Mouse (Mus musculus) forebrain, embryonic 15.5 days (tissue): ENCODE results near the gene Mgat5b. TPM values are rescaled to one million over a fixed set of nuclear protein-coding genes. Genes with fewer than 3 reads are reported as not detected.

Experiments used
- ATAC-seq: fragments of 200-750 bp; cut with Nextera tagmentation; replicated peaks from 2 replicates; pipeline ENCODE4 v1.8.0; 2017; ENCODE audit warnings: mild to moderate bottlenecking, moderate TSS enrichment, moderate library complexity
- H3K27ac ChIP-seq: fragments of 300-500 bp; sonication (generic); replicated peaks from 2 replicates; pipeline ENCODE4 v1.5.1; 2015; ENCODE audit warnings: mild to moderate bottlenecking, inconsistent platforms
- H3K27me3 ChIP-seq: fragments of 300-500 bp; sonication (generic); 2 replicates; pipeline ENCODE4 v1.6.1; 2015; ENCODE audit warnings: inconsistent platforms
- H3K36me3 ChIP-seq: fragments of 300-500 bp; sonication (generic); 2 replicates; pipeline ENCODE4 v1.6.1; 2015; ENCODE audit warnings: mild to moderate bottlenecking, inconsistent platforms
- H3K4me1 ChIP-seq: fragments of 300-500 bp; sonication (generic); 2 replicates; pipeline ENCODE4 v1.6.1; 2015; ENCODE audit warnings: inconsistent platforms
- H3K4me2 ChIP-seq: fragments of 300-500 bp; sonication (generic); replicated peaks from 2 replicates; pipeline ENCODE4 v1.6.1; 2015; ENCODE audit warnings: mild to moderate bottlenecking, inconsistent platforms
- H3K4me3 ChIP-seq: fragments of 300-500 bp; sonication (generic); 2 replicates; pipeline ENCODE4 v1.5.1; 2015; ENCODE audit warnings: mild to moderate bottlenecking, inconsistent platforms
- H3K9ac ChIP-seq: fragments of 300-500 bp; sonication (generic); replicated peaks from 2 replicates; pipeline ENCODE4 v1.6.1; 2015; ENCODE audit warnings: mild to moderate bottlenecking, inconsistent platforms
- H3K9me3 ChIP-seq: fragments of 300-500 bp; sonication (generic); 2 replicates; pipeline ENCODE4 v1.6.1; 2016; ENCODE audit warnings: inconsistent platforms
- WGBS: fragments of 180-500 bp; shearing (Covaris S2); methylation state at CpG from one replicate; pipeline ENCODE4 v1.1.7; 2015; ENCODE audit warnings: mixed read lengths; 5-methylcytosine and 5-hydroxymethylcytosine counted together
- polyA plus RNA-seq: library from polyadenylated mRNA; unstranded; fragments of >200 nt; fragmentation: Nextera tagmentation; extraction: Ambion mirVana; gene quantifications from 2 replicates; pipeline ENCODE4 v1.2.1, GENCODE M21; 2015

Mgat5b gene
- polyA plus RNA-seq, 1 experiment from 2014 or later = 32.0 TPM

DNA sequence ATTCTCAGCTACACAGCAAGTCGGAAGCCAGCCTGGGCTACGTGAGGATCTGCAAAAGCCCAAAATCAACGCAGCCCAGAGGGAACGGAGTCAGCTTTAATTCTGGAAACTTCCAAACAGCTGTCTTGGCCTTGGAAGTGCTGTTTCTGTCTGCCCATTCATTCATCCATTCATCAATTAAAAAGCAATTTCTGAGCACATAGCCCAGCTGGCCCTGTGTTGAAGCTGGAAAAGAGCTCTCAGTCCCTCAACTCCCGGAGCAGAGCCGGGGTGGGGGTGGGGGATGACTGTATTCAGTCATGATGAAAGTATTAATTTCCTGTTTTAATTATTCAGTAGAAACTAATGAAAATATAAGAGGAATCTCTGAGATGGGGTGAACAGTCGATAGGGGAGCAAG is 71.6 kb downstream of the Mgat5b start:
- H3K4me1 ChIP-seq = peaks cover 22% of the 10 kb centered on the region
- 48% methylated on average over 7 of the region's 7 CpGs for WGBS

GRCm38 (mm10) chr11:116991410-116991809 is 72.7 kb downstream of the Mgat5b start:
- no peaks in the 10 kb centered on the region for H3K9me3 ChIP-seq
- no peak overlapping the region for H3K4me3 ChIP-seq
- H3K27me3 ChIP-seq = no peaks in the 10 kb centered on the region
- H3K4me2 ChIP-seq = no peak overlapping the region
- peaks cover 2% of the 10 kb centered on the region for H3K36me3 ChIP-seq
- H3K27ac ChIP-seq = 0 out of 2 replicates have a peak overlapping the region, but pooled peaks have one; percentile 7
- 62% methylated on average over 8 of the region's 8 CpGs for WGBS
- peaks cover 22% of the 10 kb centered on the region for H3K4me1 ChIP-seq
- no peak overlapping the region for H3K9ac ChIP-seq
- no peak for ATAC-seq

More for the DNA sequence above, 71.6 kb downstream of the Mgat5b start:
- no peak for ATAC-seq
- H3K9me3 ChIP-seq = no peaks in the 10 kb centered on the region
- H3K9ac ChIP-seq = no peak overlapping the region
- H3K4me2 ChIP-seq = no peak overlapping the region
- H3K36me3 ChIP-seq = peaks cover 14% of the 10 kb centered on the region
- no peaks in the 10 kb centered on the region for H3K27me3 ChIP-seq
- peak overlapping the region; percentile 24 for H3K27ac ChIP-seq
- no peak overlapping the region for H3K4me3 ChIP-seq

- Histone ChIP-seq H3K4me3 (no peak overlapping the region), H3K4me2 (no peak overlapping the region), H3K4me1 (peaks cover 22% of the 10 kb centered on the region), H3K9ac (no peak overlapping the region), H3K36me3 (no peaks in the 10 kb centered on the region), H3K27me3 (no peaks in the 10 kb centered on the region), H3K27ac (no peak overlapping the region), H3K9me3 (no peaks in the 10 kb centered on the region)
- 80% methylated on average over 6 of the region's 6 CpGs for WGBS
- no peak for ATAC-seq
These were observed 73.3 kb downstream of the Mgat5b start for GRCm38 (mm10) chr11:116991964-116992363.

DNA sequence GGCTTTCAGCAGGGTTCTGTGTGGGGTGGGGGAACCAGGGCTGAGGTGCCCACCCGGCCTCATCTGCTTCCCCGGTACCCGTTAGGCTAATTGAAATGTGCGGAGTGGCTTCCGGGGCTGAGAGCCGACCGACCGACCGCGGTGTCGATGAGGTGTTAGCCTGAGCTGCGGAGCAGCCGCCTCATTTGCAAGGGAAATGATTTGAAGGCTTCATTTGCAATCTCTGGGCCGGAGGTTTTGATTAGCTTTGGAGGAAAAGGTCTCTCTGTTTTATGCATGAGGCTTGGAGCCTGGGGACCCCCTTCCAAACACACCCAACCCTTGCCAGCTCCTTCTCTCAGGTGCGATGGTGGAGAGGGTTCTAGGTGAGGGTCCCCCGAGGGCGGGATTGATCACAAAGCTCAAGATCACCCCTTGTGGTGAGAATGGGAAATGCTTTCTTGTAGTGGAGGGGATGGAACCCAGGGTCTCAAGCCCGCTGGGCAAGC is 75.5 kb downstream of the Mgat5b start:
- no peaks in the 10 kb centered on the region for H3K27me3 ChIP-seq
- H3K4me1 ChIP-seq = peaks cover 14% of the 10 kb centered on the region
- H3K9me3 ChIP-seq = no peaks in the 10 kb centered on the region
- H3K4me3 ChIP-seq = peak overlapping the region; percentile 29
- H3K9ac ChIP-seq = no peak overlapping the region
- WGBS = under 1% methylated on average over 18 of the region's 18 CpGs
- H3K4me2 ChIP-seq = peak overlapping the region; percentile 40
- H3K27ac ChIP-seq = no peak overlapping the region
- H3K36me3 ChIP-seq = no peaks in the 10 kb centered on the region
- ATAC-seq = peak; percentile 57

- H3K27ac ChIP-seq = no peak overlapping the region
- H3K27me3 ChIP-seq = no peaks in the 10 kb centered on the region
- peaks cover 6% of the 10 kb centered on the region; the same call in 1 of the 2 replicates for H3K4me1 ChIP-seq
- no peaks in the 10 kb centered on the region for H3K36me3 ChIP-seq
- no peaks in the 10 kb centered on the region for H3K9me3 ChIP-seq
- no peak for ATAC-seq
- no peak overlapping the region for H3K4me3 ChIP-seq
- H3K9ac ChIP-seq = no peak overlapping the region
- no peak overlapping the region for H3K4me2 ChIP-seq
- 19% methylated on average over 3 of the region's 3 CpGs for WGBS
These were observed 78.3 kb downstream of the Mgat5b start for GRCm38 (mm10) chr11:116996976-116997375.

DNA sequence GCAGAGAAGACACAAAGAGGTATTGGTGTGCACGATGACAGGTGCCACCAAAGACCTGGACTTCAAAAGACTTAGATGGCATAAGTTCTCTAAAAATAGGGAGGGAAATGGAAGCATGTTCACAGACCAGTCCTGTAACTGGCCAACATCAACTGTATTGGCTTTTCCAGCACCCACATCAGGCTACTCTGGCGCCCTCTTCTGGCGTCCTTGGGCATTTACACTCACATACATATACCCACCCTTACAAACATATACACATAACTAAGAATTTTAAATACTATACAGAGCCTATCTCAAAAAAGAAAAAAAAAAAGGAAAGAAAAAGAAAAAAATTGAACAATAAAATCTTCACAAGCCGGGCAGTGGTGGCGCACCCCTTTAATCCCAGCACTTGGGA is 80.3 kb downstream of the Mgat5b start:
- ATAC-seq = no peak
- Histone ChIP-seq H3K4me1 (peaks cover 10% of the 10 kb centered on the region), H3K9me3 (no peaks in the 10 kb centered on the region), H3K27me3 (peaks cover 3% of the 10 kb centered on the region; the same call in 1 of the 2 replicates), H3K36me3 (no peaks in the 10 kb centered on the region), H3K27ac (no peak overlapping the region), H3K4me3 (no peak overlapping the region), H3K4me2 (no peak overlapping the region), H3K9ac (no peak overlapping the region)
- 97% methylated on average over 5 of the region's 5 CpGs for WGBS

DNA sequence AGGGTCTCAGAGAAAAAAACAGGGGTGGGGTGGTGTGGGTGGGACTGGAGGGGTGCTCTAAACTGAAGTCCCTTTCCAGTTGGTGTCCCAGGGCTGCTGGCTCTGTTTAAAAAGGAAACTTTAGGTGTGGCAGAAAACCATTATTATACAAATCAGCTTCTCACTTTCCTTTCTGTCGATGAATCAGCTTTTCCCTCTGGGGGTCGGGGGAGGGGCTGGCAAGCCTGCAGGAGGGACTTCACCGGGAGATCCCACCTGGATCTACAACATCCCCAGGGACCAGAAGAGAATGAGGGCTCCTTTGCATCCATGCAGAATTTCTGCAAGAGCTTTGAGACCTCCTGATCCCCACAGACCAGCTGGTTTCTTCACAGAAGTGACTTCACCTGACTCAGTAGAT is 81.6 kb downstream of the Mgat5b start:
- H3K9me3 ChIP-seq = no peaks in the 10 kb centered on the region
- H3K36me3 ChIP-seq = no peaks in the 10 kb centered on the region
- H3K4me2 ChIP-seq = no peak overlapping the region
- 1% methylated on average over 3 of the region's 3 CpGs for WGBS
- H3K27me3 ChIP-seq = peaks cover 6% of the 10 kb centered on the region; the same call in 1 of the 2 replicates
- no peak overlapping the region for H3K9ac ChIP-seq
- H3K27ac ChIP-seq = no peak overlapping the region
- no peak for ATAC-seq
- H3K4me1 ChIP-seq = peaks cover 15% of the 10 kb centered on the region
- H3K4me3 ChIP-seq = no peak overlapping the region

GRCm38 (mm10) chr11:117001789-117002188 is 83.1 kb downstream of the Mgat5b start:
- Histone ChIP-seq H3K27me3 (peaks cover 6% of the 10 kb centered on the region; the same call in 1 of the 2 replicates), H3K4me1 (peaks cover 15% of the 10 kb centered on the region), H3K4me2 (no peak overlapping the region), H3K9me3 (no peaks in the 10 kb centered on the region), H3K36me3 (no peaks in the 10 kb centered on the region), H3K9ac (no peak overlapping the region), H3K4me3 (no peak overlapping the region), H3K27ac (no peak overlapping the region)
- ATAC-seq = no peak
- WGBS = 37% methylated on average over 4 of the region's 4 CpGs

DNA sequence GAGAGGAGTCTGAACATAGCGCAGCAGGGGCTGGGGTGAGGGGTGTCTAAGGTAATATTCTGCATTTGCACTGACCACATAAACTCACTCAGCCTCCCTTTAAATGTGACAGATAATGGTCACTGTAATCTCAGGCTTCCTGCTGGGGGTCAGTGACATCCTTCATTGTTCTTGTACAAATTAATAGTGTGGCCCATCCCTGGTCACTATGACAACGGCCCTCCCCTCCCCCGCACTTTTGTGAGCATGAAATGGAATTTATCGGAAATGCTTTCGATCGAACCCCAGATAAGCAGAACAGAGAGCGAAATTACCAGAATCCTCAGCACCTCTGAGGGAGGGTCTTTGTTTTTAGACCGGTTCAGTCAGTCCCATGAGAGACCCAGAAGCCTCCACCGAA is 84.8 kb downstream of the Mgat5b start:
- Histone ChIP-seq H3K27ac (no peak overlapping the region), H3K4me2 (no peak overlapping the region), H3K9ac (no peak overlapping the region), H3K4me1 (peaks cover 17% of the 10 kb centered on the region), H3K4me3 (no peak overlapping the region), H3K36me3 (no peaks in the 10 kb centered on the region), H3K27me3 (peaks cover 6% of the 10 kb centered on the region; the same call in 1 of the 2 replicates), H3K9me3 (no peaks in the 10 kb centered on the region)
- WGBS = 26% methylated on average over 9 of the region's 9 CpGs
- no peak for ATAC-seq

- WGBS = 8% methylated on average over 9 of the region's 9 CpGs
- H3K4me1 ChIP-seq = peaks cover 17% of the 10 kb centered on the region
- no peaks in the 10 kb centered on the region for H3K9me3 ChIP-seq
- no peak overlapping the region for H3K9ac ChIP-seq
- no peaks in the 10 kb centered on the region for H3K36me3 ChIP-seq
- peaks cover 6% of the 10 kb centered on the region; the same call in 1 of the 2 replicates for H3K27me3 ChIP-seq
- H3K4me3 ChIP-seq = no peak overlapping the region
- no peak overlapping the region for H3K27ac ChIP-seq
- no peak for ATAC-seq
- H3K4me2 ChIP-seq = no peak overlapping the region
These were observed 85.6 kb downstream of the Mgat5b start for GRCm38 (mm10) chr11:117004277-117004676.

- Histone ChIP-seq H3K27me3 (no peaks in the 10 kb centered on the region), H3K9ac (no peak overlapping the region), H3K36me3 (no peaks in the 10 kb centered on the region), H3K27ac (no peak overlapping the region), H3K9me3 (no peaks in the 10 kb centered on the region), H3K4me1 (peaks cover 12% of the 10 kb centered on the region), H3K4me3 (no peak overlapping the region), H3K4me2 (no peak overlapping the region)
- 34% methylated on average over 4 of the region's 4 CpGs for whole genome bisulfite sequencing
- ATAC-seq = no peak
These were observed 98.8 kb downstream of the Mgat5b start for GRCm38 (mm10) chr11:117017462-117017861.

GRCm38 (mm10) chr11:117018410-117018809 is 99.7 kb downstream of the Mgat5b start:
- H3K36me3 ChIP-seq = no peaks in the 10 kb centered on the region
- H3K27me3 ChIP-seq = no peaks in the 10 kb centered on the region
- peaks cover 12% of the 10 kb centered on the region for H3K4me1 ChIP-seq
- H3K27ac ChIP-seq = 0 out of 2 replicates have a peak overlapping the region, but pooled peaks have one; percentile 39
- no peaks in the 10 kb centered on the region for H3K9me3 ChIP-seq
- WGBS = 2% methylated on average over 8 of the region's 8 CpGs
- ATAC-seq = peak; percentile 90
- no peak overlapping the region for H3K4me3 ChIP-seq
- peak overlapping the region; percentile 18; the same call in 1 of the 2 replicates for H3K4me2 ChIP-seq
- no peak overlapping the region for H3K9ac ChIP-seq

- 94% methylated on average over 2 of the region's 2 CpGs for WGBS
- no peak overlapping the region for H3K4me3 ChIP-seq
- peaks cover 12% of the 10 kb centered on the region for H3K4me1 ChIP-seq
- no peaks in the 10 kb centered on the region for H3K27me3 ChIP-seq
- no peak overlapping the region for H3K9ac ChIP-seq
- no peak for ATAC-seq
- H3K36me3 ChIP-seq = no peaks in the 10 kb centered on the region
- no peak overlapping the region for H3K27ac ChIP-seq
- H3K9me3 ChIP-seq = no peaks in the 10 kb centered on the region
- no peak overlapping the region for H3K4me2 ChIP-seq
These were observed 102.4 kb downstream of the Mgat5b start for GRCm38 (mm10) chr11:117021026-117021425.
